Mouse (Mus musculus): ENCODE results near the gene Syt13.

Gene Syt13

DNA sequence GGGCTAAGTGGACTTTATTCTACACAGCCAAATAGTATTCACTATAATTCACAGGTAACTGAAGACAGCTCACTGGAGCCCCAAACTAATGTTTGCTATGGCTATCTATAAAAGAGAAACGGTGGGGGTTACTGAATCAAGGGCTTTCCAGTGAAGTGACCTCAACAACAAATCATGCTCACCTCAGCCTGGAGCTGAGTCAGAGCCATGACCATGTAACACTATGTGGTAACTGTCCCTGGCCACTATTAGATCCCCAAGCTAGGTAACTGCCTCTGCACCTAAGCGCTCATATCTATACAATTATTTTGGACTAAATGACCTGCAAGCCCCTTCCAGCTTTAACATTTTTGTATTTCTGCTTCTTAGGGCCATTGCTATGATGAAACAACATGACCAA is 42.0 kb downstream of the Syt13 start:
- no peaks in the 10 kb centered on the region for H3K36me3 ChIP-seq (ENCODE audit: insufficient read depth, low read length)
- H3K4me3 ChIP-seq (replicated peaks; ENCODE audit: low read length): no peak overlapping the region
- TF ChIP-seq NANOG (IDR thresholded peaks at IDR 0.05; ENCODE audit: borderline replicate concordance, low read length) (no peak), CTCF (conservative IDR thresholded peaks at IDR 0.05; ENCODE audit: low read length) (no peak), POU5F1 (IDR thresholded peaks at IDR 0.05; ENCODE audit: borderline replicate concordance, low read length) (no peak)
- H3K27me3 ChIP-seq (ENCODE audit: insufficient read depth, low read length): peaks cover 23% of the 10 kb centered on the region
- H3K9me3 ChIP-seq (ENCODE audit: low read length): peaks cover 12% of the 10 kb centered on the region
- H3K4me1 ChIP-seq (replicated peaks; ENCODE audit: low read depth, low read length): peaks cover 7% of the 10 kb centered on the region

DNA sequence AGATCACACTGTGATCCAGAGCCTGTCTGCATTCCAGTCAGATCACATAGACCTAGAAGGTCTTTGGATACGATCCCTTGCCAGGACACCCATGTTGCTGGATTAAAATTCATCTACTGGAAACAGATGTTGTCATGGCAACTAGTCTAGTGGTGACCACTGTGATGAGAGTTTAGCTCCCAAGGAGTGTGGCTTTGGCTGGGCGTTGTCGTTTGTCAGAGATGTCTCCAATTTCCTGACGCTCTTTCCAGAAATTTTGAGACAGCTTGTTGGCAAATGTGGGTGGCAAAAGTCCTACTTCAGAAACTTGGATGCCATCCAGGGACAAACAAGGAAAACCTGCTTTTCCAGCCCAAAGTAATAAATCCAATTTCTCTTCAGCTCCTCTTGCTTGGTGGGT is 43.7 kb downstream of the Syt13 start:
- Histone ChIP-seq H3K9me3 (ENCODE audit: low read length) (peaks cover 14% of the 10 kb centered on the region), H3K4me3 (replicated peaks; ENCODE audit: low read length) (no peak overlapping the region), H3K36me3 (ENCODE audit: insufficient read depth, low read length) (no peaks in the 10 kb centered on the region), H3K27me3 (ENCODE audit: insufficient read depth, low read length) (peaks cover 23% of the 10 kb centered on the region), H3K4me1 (replicated peaks; ENCODE audit: low read depth, low read length) (peaks cover under 1% of the 10 kb centered on the region; the same call in 1 of the 2 replicates)
- no peak for TF ChIP-seq POU5F1 (IDR thresholded peaks at IDR 0.05; ENCODE audit: borderline replicate concordance, low read length)
- TF ChIP-seq CTCF (conservative IDR thresholded peaks at IDR 0.05; ENCODE audit: low read length): no peak
- no peak for TF ChIP-seq NANOG (IDR thresholded peaks at IDR 0.05; ENCODE audit: borderline replicate concordance, low read length)

DNA sequence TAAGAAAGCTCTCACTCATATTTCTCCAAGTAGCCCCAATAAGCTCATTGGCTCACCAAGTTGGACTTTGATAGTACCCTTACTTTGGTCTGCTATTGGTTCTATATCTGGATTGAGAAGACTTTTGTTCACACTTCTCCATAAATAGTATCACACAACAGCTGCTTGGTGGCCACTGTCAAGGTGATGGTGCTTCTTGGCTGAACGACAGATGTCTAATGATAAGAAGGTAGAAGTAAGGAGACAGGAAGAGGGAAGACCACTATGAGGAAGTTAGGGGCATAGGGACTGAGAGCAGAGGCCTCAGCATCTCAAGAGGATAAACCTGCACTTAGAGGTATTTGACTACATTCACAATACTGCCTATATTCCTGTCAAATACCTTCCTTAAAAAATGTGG is 49.4 kb downstream of the Syt13 start:
- TF ChIP-seq NANOG (IDR thresholded peaks at IDR 0.05; ENCODE audit: borderline replicate concordance, low read length): no peak
- TF ChIP-seq POU5F1 (IDR thresholded peaks at IDR 0.05; ENCODE audit: borderline replicate concordance, low read length): no peak
- TF ChIP-seq CTCF (conservative IDR thresholded peaks at IDR 0.05; ENCODE audit: low read length): no peak
- Histone ChIP-seq H3K36me3 (ENCODE audit: insufficient read depth, low read length) (no peaks in the 10 kb centered on the region), H3K4me1 (replicated peaks; ENCODE audit: low read depth, low read length) (peaks cover 36% of the 10 kb centered on the region), H3K9me3 (ENCODE audit: low read length) (peaks cover 8% of the 10 kb centered on the region), H3K27me3 (ENCODE audit: insufficient read depth, low read length) (peaks cover 20% of the 10 kb centered on the region), H3K4me3 (replicated peaks; ENCODE audit: low read length) (no peak overlapping the region)

- peaks cover 4% of the 10 kb centered on the region; the same call in 1 of the 2 replicates for H3K9me3 ChIP-seq (ENCODE audit: low read length)
- peak overlapping the region; percentile 29 for H3K4me3 ChIP-seq (replicated peaks; ENCODE audit: low read length)
- H3K36me3 ChIP-seq (ENCODE audit: insufficient read depth, low read length): no peaks in the 10 kb centered on the region
- H3K4me1 ChIP-seq (replicated peaks; ENCODE audit: low read depth, low read length): peaks cover 36% of the 10 kb centered on the region
- peaks cover 7% of the 10 kb centered on the region; the same call in 1 of the 2 replicates for H3K27me3 ChIP-seq (ENCODE audit: insufficient read depth, low read length)
- TF ChIP-seq NANOG (IDR thresholded peaks at IDR 0.05; ENCODE audit: borderline replicate concordance, low read length) (no peak), CTCF (conservative IDR thresholded peaks at IDR 0.05; ENCODE audit: low read length) (no peak), POU5F1 (IDR thresholded peaks at IDR 0.05; ENCODE audit: borderline replicate concordance, low read length) (no peak)
Observed at GRCm38 (mm10) chr2:92966257-92966656, 51.4 kb downstream of the Syt13 start.

DNA sequence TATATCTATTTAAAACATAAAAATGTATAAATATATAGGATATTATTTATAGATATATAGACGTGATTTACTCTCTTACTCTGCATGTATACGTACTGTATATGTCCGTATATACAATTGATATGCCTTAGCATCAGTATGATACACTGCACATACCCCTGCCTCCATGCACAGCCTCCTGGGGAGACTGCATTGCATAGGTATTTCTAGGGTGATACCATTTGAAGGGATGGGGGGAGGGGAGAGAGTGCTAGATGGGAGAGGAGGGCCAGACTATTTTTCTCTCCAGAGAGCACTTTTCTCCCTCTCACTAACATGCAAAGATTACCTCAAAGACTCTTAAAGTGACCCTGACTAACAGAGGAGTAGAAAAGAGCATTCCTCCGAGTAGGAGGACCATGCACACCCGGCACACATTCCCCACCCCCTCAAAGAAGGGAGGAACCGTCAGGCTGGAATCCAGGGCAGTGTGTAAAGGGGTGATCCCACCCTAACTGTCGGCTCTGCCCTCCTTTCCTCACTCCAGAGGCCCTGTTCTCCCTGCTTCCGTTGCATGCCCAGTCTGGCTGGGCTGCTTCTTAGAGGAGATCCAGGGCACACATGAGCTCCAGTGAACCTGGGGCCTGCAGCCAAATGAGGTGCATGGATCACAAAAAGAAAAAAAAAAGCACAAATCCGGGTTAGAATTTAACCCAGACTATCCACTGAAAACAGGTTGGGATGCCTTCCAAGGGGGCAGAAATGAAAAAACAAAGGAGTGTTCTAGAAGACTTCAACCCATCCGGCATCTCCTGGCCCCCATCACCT is 52.3 kb downstream of the Syt13 start:
- Histone ChIP-seq H3K27me3 (ENCODE audit: insufficient read depth, low read length) (peaks cover 6% of the 10 kb centered on the region; the same call in 1 of the 2 replicates), H3K9me3 (ENCODE audit: low read length) (peaks cover 4% of the 10 kb centered on the region; the same call in 1 of the 2 replicates), H3K4me3 (replicated peaks; ENCODE audit: low read length) (peak overlapping the region; percentile 32), H3K36me3 (ENCODE audit: insufficient read depth, low read length) (no peaks in the 10 kb centered on the region), H3K4me1 (replicated peaks; ENCODE audit: low read depth, low read length) (peaks cover 40% of the 10 kb centered on the region)
- no peak for TF ChIP-seq CTCF (conservative IDR thresholded peaks at IDR 0.05; ENCODE audit: low read length)
- TF ChIP-seq POU5F1 (IDR thresholded peaks at IDR 0.05; ENCODE audit: borderline replicate concordance, low read length): no peak

DNA sequence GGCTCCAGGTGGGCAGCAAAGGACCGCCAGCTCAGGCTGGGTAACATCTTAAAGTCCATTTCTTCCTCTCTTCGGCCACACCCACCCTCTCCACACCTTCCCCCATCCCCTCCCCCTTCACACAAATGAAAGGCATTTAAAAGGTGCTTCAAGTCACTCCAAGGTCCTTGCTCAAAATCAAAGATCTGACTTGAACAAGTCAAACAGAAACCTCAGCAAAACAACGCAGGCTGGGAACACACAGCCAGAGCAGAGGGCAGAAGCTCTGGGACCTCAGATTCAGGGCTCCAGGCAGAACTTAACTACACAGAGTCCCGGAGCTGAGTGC is 52.9 kb downstream of the Syt13 start:
- H3K4me1 ChIP-seq (replicated peaks; ENCODE audit: low read depth, low read length): peaks cover 46% of the 10 kb centered on the region
- TF ChIP-seq POU5F1 (IDR thresholded peaks at IDR 0.05; ENCODE audit: borderline replicate concordance, low read length) (no peak), NANOG (IDR thresholded peaks at IDR 0.05; ENCODE audit: borderline replicate concordance, low read length) (no peak), CTCF (conservative IDR thresholded peaks at IDR 0.05; ENCODE audit: low read length) (no peak)
- peaks cover 11% of the 10 kb centered on the region for H3K27me3 ChIP-seq (ENCODE audit: insufficient read depth, low read length)
- peak overlapping the region; percentile 32 for H3K4me3 ChIP-seq (replicated peaks; ENCODE audit: low read length)
- H3K9me3 ChIP-seq (ENCODE audit: low read length): peaks cover 4% of the 10 kb centered on the region; the same call in 1 of the 2 replicates
- H3K36me3 ChIP-seq (ENCODE audit: insufficient read depth, low read length): no peaks in the 10 kb centered on the region

DNA sequence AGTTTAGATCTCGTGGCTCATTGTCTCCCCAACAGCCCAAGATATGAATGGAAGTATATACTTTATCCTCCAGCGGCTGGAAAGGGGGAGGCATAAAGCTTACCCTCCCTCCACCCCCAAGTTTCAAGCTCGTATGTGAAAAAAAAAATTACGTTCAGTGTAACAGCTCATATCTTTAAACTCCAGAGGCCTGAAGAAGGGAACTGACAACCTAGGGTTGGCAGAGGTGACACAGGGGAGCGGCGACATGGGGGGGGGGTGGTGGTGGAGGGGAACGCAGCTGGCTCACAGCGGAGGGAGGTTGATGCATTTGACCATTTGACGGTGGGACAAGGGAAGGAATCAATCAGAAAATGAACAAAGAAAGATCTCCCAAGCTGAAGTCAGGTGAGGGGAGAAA is 56.2 kb downstream of the Syt13 start:
- Histone ChIP-seq H3K4me3 (replicated peaks; ENCODE audit: low read length) (no peak overlapping the region), H3K4me1 (replicated peaks; ENCODE audit: low read depth, low read length) (peaks cover 67% of the 10 kb centered on the region), H3K9me3 (ENCODE audit: low read length) (no peaks in the 10 kb centered on the region), H3K36me3 (ENCODE audit: insufficient read depth, low read length) (no peaks in the 10 kb centered on the region), H3K27me3 (ENCODE audit: insufficient read depth, low read length) (peaks cover 36% of the 10 kb centered on the region)
- TF ChIP-seq CTCF (conservative IDR thresholded peaks at IDR 0.05; ENCODE audit: low read length) (no peak), NANOG (IDR thresholded peaks at IDR 0.05; ENCODE audit: borderline replicate concordance, low read length) (no peak), POU5F1 (IDR thresholded peaks at IDR 0.05; ENCODE audit: borderline replicate concordance, low read length) (no peak)

GRCm38 (mm10) chr2:92971536-92971935 is 56.6 kb downstream of the Syt13 start:
- H3K4me3 ChIP-seq (replicated peaks; ENCODE audit: low read length): no peak overlapping the region
- peaks cover 36% of the 10 kb centered on the region for H3K27me3 ChIP-seq (ENCODE audit: insufficient read depth, low read length)
- H3K4me1 ChIP-seq (replicated peaks; ENCODE audit: low read depth, low read length): peaks cover 63% of the 10 kb centered on the region
- H3K9me3 ChIP-seq (ENCODE audit: low read length): no peaks in the 10 kb centered on the region
- TF ChIP-seq CTCF (conservative IDR thresholded peaks at IDR 0.05; ENCODE audit: low read length) (no peak), POU5F1 (IDR thresholded peaks at IDR 0.05; ENCODE audit: borderline replicate concordance, low read length) (no peak), NANOG (IDR thresholded peaks at IDR 0.05; ENCODE audit: borderline replicate concordance, low read length) (no peak)
- H3K36me3 ChIP-seq (ENCODE audit: insufficient read depth, low read length): no peaks in the 10 kb centered on the region
